Mouse (Mus musculus) c-Kit-positive CD71-positive TER-119-negative erythroid progenitor cells, embryonic 14.5 days (primary cell): ENCODE data around the gene Olfr467.
"Not testable (repeated sequence)": the region's sequence is repeated elsewhere in the genome, so short reads cannot be mapped to it uniquely, and the experiment has no call there.

Experiments
- DNase-seq: peaks from one replicate; pipeline ENCODE4 v3.0.0-alpha.2; 2013; ENCODE audit warnings: low read depth

Gene Olfr467

DNA sequence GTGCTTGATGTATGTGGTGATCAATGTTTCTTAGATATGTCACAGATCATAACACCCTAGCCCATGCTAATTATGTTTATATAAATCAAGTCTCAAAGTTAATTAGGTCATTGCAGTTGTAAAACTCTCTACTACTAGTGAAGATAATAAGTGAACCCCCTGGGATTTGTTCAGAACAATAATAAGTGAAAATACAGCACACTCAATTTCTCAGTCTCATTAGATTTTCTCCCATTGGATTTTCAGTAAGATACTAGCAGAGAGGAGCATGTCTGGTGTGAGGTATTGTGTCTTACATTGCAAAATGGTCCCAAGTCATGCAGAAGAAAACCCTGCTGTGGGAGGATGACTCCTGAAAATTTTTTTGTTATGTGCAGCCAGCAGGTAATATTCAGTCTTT lies at the start of gene Olfr467:
Gene Olfr467, plus strand, starts transcription at position 301 of the 400 bp plus-strand sequence.
- no peak for DNase-seq

DNA sequence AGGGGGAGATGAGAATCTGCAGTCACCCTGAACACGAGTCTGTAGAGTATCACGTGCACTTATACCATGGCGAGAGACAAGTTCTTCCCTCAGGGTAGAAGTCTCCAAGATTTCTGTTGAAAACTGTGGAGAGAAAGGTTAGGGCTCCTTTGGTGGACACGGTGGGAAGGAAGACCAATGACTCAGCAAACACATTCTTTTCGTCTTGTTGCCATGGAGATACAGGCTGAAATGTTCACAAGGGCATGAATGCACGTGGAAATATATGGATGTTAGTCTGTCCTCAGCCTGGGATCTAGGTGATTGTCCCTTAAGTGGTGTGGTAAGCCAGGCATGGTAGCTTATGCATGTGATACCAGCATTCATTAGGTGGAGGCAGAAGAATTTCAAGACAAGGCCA lies 41.3 kb upstream of the Olfr467 start:
- no peak for DNase-seq

DNA sequence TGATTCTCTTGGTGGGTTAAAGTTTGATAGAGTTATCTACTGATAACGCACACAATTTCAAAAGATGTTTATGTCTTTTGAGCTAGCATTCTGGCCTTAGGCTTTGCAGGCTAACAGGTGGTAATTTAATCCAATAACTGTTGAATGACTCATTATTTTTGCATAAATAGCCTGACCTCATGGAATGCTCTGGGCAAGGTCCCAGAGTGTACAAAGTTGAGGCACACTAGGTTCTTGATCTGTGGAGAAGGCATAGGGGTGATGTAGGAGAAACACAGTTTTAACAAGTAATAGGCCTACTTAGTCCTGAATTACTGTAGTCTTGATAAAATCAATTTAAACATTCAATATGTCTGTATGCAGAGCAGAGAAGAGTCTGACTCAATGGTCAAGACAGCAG lies 33.8 kb upstream of the Olfr467 start:
- no peak for DNase-seq

DNA sequence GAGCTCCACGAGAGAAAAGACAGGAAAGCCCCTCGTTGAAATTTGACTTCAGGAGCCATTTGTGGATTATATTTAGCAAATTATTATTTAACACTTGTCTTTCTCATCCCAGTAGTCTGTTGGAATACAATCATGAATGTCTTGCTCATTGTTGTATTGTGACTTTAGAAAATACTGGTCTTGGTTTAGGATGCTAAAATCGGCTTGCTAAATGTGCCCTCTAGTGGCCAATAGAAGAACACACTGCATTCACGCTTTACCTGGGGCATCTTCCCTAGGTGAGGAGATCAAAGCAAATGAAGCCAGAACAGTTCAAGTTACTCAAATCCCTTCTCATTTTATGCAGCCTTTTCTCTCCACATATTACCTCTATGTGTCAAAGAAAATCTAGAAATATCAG lies 32.5 kb upstream of the Olfr467 start:
- no peak for DNase-seq

DNA sequence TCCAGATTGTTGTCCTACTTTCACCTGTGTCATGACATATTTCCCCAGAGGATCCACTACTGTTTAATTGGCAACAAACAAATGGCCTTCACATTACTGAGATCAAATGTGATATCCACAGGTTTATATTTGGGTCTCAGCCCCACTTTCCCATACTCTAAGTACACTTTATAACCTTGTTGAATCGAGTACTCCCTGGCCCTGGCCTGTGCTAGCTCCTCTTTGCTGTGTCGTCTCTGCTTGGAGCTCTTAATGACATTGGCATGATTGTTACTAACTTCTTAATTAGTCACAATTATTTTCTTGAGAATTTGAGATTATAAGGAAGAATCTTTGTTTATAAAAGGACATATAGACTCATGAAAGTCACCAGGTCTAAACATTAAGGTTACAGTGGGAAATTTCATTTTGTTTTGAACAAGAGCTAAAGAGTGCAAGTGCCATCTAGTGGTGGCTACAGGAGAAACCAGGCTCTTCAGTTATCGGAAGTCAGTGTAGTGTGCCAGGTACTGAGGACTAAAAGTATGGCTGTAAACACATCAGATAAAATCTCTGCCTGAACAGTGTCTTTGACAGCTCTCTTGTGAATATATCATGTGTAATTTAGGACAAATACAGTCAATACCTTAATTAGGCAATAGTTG lies 24.0 kb upstream of the Olfr467 start:
- no peak for DNase-seq

DNA sequence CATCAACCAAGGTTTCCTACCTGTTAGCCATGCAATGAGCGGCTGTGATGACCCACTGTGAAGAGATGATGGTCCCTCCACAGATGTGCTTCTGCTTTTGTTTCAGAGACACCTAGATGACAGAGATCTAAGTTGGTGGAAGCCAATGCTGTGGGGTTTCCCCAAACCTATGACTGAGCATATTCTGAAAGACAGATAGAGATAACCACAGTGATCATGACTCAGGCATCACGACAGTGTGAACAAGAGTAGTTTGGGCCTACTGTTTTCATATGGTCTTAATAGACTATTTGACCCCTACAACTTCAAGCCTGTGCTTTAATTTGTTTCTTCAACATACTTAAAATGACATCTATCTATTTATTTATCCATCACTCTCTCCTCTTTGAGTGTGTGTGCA lies 15.6 kb upstream of the Olfr467 start:
- no peak for DNase-seq

DNA sequence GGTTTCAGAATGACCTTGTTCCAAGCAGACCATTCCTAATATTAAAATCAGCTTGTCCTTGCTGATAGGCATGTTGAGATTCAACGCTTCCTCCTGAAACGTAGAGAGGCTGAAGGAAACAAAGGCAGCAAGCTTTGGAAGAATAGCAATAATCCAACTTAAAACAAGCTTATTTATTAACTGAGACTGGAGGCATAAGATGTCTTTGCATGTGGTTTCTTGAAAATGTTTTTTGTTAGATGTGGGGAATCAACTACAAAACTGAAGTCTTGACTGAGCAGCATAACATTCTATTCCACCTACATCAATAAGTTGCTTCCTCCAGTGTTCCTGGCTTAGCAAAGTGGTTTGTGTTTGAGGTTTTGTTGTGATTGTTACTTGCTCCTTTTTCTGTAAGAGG lies 11.0 kb upstream of the Olfr467 start, which contains the start of gene Ovch2:
Gene Ovch2, minus strand, starts transcription at position 101 of the 400 bp plus-strand sequence.
- no peak for DNase-seq

DNA sequence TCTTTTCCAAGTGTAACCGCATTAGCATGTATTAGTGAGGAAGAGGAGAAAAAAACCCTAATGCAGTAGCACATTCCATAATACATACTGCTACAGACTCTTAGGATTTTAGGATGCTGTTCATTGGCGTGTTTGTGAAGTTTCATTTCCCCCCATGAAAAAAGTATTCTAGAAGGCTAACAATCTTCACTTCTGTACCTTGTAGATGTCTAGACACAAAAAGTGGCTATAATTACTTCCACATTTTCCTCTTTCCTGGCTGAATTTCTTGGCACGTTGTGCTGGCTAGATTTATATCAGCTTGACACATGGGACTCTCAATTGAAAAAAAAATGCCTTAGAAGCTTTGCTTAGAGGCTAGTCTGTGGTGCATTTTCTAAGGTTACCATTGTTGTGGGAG lies 9.9 kb upstream of the Olfr467 start:
- no peak for DNase-seq

DNA sequence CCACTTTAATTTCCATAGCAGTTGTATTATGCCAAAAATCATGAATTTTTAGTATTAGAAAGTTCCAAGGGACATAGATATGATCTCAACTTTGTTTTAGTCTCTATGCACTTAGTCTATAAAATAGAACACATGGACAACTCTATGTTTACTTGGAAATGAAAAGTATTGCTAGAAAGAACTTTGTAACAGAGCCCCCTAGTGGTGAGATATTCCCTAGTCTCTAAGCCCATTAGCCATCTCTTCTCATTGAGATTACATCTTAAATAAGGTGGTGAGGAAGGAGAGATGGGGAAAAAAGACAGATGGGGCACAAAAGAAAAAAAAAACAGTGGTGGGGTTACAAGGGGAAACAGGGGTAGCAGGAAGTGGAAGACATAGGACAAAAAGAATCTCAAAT lies 7.4 kb downstream of the Olfr467 start:
- DNase-seq, result no peak

DNA sequence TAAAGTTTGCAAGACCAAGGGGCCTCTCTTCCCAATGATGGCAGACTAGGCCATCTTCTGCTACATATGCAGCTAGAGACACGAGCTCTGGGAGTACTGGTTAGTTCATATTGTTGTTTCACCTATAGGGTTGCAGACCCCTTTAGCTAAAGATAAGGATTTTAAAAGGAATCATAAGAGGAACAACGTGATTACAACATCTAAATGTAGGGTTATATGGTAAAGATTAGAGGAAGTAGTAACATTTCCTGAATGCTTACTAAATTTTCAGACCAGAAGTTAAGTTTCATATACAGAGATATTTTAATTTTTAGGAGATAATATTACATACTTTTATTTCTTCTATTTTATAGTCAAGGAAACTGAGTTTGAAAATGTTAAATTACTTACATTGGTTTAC lies 11.8 kb downstream of the Olfr467 start:
- not testable (repeated sequence) for DNase-seq

DNA sequence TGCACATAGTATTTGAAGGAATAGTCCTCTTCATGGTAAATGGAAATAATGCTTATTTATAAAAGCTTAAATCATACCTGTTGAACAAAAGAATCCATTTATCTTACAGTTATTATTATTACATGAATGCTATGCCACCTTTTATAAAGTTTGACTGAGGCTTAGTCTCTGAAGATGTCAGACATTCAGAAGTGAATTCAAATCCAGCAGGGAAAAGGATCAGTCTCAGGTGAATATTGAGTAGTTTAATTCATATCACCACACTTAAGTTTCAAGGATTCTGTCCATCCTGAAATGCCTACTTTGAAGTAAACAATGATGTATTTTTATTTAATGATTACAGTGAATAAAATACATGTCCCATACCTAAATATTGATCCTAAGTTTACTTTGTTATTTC lies 13.4 kb downstream of the Olfr467 start, which contains the start of gene Olfr469:
Gene Olfr469, minus strand, starts transcription at position 101 of the 400 bp plus-strand sequence.
- DNase-seq, result not testable (repeated sequence)

DNA sequence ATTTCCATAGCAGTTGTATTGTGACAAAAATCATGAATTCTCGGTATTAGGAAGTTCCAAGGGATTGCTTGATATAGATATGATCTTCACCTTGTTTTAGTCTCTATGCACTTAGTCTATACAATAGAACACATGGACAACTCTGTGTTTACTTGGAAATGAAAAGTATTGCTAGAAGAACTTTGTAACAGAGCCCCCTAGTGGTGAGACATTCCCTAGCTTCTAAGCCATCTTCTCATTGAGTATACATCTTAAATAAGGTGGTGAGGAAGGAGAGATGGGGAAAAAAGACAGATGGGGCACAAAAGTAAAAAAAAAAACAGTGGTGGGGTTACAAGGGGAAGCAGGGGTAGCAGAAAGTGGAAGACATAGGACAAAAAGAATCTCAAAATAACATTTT lies 29.7 kb downstream of the Olfr467 start:
- no peak for DNase-seq

DNA sequence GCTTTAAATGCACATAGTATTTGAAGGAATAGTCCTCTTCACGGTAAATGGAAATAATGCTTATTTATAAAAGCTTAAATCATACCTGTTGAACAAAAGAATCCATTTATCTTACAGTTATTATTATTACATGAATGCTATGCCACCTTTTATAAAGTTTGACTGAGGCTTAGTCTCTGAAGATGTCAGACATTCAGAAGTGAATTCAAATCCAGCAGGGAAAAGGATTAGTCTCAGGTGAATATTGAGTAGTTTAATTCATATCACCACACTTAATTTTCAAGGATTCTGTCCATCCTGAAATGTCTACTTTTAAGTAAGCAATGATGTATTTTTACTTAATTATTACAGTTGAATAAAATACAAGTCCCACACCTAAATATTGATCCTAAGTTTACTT lies 35.3 kb downstream of the Olfr467 start, which contains the start of gene Olfr470:
Gene Olfr470, minus strand, starts transcription at position 101 of the 400 bp plus-strand sequence.
- DNase-seq, result not testable (repeated sequence)
